Mouse (Mus musculus): ENCODE results near the gene Gramd1b.
"Not testable (repeated sequence)": the region's sequence is repeated elsewhere in the genome, so short reads cannot be mapped to it uniquely, and the experiment has no call there.

Gramd1b gene

DNA sequence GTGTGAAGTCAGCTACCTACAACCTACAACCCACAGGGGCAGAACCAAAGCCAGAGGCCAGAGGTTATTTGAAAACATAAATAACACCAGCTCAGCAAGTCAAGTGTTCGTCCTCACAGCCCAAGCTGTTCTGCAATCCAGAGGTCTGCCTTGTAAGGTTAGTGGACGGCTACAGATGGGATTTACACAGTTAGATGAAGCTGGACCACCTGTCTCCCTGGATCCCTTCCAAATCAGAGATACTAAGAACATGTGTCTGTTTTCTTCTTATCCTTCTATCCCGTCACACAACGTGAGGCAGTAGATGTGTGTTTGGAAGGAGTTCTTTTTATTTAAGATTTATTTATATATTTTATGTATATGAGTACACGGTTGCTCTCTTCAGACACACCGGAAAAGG is 21.7 kb downstream of the Gramd1b start:
- peak; percentile 65 to 76 for DNase-seq

- peak; percentile 37 to 58 for DNase-seq
These were observed 24.6 kb downstream of the Gramd1b start for GRCm38 (mm10) chr9:40506576-40506975.

GRCm38 (mm10) chr9:40505471-40506312 is 25.5 kb downstream of the Gramd1b start:
- DNase-seq = peak; percentile 51 to 52

DNA sequence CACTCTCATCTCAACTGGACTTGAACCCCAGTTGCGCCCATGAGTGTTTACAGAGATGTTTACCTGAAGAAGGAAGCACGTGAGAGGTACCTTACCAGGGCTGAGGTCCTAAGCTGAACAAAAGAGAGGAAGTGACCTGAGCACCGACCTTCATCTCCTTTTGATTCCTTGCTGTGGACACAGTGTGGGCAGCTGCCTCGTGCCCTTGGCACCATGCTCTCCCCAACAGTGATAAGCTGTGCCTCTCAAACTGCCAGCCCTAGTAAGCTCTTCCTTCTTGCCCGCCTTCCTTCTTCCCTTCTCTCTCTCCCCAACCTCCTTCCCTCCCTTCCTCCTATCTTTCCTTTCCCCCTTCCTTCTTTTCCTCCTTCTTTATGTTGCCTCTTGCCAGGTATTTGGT is 26.3 kb downstream of the Gramd1b start:
- DNase-seq = peak; percentile 29 to 42

DNA sequence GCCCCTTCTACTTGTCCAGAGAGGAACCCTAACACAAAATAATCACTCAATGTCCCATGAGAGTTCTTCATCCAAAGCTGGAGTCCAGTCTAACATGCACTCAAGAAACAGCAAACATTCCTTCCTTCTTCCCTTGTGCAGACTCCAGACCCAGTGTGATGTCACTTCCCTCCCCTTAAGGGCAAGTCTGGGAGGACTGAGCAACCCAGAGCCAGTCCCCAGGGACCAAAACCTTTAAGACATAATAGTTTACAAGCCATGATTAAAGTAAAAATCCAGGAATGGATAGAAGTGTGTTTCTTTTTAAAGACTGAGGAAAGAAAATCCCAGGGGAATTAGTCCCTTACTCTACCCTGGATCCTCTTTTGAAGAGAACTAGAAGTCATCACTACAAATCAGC is 30.5 kb downstream of the Gramd1b start:
- no peak for DNase-seq

- DNase-seq = not testable (repeated sequence)
These were observed 48.7 kb downstream of the Gramd1b start for GRCm38 (mm10) chr9:40482351-40483084.

GRCm38 (mm10) chr9:40481271-40481670 is 49.9 kb downstream of the Gramd1b start:
- DNase-seq = peak; percentile 54 to 65

DNA sequence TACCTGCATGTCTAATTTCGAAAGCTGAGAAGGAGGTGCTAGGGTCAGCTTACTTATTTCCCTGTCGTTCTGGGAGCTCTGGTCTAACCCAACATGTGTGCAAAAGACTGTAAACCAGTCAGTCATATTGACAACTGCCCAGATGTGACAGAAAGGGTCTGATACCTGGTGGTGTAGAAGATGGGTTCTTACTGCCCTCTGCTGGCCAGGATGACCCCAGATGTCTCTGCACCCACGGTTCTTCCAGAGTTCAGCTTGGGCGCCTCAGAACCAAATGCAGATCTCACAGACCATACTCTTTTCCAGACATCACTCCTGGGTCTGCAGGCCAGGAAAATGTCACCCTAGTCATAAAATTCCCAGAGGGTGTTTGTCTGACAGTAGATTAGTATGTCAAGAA is 51.9 kb downstream of the Gramd1b start:
- DNase-seq = no peak

GRCm38 (mm10) chr9:40478146-40478900 is 52.9 kb downstream of the Gramd1b start:
- no peak for DNase-seq

DNA sequence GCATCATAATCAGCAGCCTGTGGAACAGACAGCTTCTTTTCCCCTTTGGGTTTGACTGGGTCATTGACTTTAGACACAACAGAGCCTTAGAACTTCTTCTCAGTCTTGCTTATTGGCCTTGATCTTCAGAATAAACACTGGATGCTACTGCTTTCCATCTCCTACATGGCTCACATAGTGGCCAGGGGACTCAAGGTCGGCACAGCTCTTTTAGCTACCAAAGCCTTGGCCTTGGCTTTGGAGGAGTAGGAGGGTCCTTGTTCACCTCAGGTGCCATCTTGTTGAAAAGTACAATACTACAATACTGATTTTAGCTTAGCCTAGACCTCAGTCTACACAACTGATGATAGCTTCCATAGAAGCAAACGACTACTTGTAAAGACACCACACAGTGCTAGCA is 53.6 kb downstream of the Gramd1b start:
- no peak for DNase-seq

- no peak for DNase-seq
These were observed 55.1 kb downstream of the Gramd1b start for GRCm38 (mm10) chr9:40476098-40476497.

DNA sequence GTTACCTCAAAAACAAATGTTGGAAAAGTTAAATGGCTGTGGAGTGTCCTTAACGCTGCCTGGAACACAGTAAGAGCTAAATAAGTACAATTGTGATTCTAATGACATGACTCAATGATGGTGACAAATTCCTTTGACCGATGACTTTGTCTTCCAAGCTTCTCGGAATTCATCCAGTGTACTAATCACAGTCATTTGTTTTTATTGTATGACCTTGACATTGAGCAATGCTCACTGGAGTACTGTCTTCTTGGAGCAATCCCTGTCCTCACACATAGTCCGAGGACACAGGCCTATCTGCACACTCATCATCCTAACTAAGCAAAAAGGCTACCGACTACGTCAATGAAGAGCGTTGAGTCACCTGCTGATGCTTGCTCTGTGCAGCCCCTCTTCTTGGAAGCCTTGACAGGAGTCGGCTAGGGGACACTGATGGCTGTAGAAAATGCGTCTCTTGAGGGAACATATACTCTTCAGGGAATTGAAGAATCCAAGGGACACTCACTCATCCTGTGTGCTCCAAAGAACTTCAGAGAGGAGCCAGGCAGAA is 58.1 kb downstream of the Gramd1b start:
- DNase-seq = no peak

DNA sequence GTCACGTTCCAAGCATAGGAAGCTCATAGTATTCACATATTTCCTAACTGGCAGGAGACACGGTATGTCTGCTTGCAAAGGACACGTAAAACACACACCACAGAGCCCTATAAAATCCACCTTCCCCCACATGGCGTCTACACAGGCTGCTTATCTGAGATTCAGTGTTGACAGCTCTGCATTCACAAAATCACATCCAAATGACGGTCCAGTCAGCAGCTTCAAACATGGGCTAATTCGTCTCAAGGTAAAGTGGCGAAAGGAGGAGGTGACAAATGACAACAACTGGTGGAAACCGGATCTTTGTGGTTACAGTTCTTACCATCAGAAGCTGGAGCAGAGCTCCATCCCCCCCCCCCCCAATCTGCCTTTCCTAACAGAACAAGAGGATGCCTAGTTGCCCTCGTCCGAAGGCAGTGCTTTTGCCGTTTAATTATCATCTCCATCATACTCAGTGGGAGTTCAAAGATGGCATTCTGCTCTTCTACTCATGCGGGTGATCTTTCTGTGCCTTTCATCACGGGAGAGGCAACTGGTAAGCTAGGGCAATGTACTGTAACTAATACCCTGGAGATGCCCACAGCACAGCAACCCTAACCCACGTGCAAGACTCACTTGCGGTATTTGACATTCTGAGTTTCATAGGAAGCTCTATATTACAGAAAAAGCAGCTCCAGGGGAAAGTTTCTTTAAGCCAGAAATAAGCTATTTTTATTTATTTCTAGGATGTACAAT is 61.6 kb downstream of the Gramd1b start:
- DNase-seq = no peak

DNA sequence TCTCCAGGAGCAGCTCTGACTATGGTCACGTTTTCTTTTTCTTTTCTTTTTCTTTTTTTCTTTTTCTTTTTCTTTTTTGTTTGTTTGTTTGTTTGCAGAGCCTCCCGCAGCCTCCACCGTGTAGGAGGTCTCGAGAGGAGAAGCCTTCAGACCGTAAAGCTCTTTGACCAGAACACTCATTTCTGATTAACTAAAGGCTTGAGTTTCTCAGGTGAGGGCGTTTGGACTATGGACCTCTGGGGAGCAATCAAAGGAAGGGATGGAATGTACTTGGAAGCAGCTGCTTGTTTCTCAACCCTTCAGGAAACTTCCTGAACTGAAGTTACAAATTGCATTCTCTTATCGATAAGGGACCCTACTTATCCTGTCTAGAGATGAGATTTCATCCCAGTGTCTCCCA is 64.4 kb downstream of the Gramd1b start:
- DNase-seq = no peak

DNA sequence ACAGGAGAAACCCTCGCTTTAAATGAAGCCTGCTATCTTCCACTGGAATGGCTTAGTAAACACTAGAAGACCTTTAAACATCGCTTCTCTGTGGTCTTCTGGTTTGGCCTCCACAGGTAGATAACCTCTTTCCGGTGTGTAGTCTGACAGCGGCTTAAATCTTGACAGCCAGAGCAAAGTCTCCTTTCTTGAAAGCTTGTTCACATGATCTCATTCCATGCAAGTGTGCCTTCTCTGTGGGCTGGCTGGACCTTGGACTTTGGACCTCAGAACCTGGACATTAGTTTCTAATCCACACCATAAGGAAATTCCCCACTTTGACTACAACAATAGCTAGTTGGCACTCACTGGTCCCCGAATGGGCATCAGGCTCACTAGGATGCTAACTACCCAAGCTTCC is 65.6 kb downstream of the Gramd1b start:
- DNase-seq = no peak

DNA sequence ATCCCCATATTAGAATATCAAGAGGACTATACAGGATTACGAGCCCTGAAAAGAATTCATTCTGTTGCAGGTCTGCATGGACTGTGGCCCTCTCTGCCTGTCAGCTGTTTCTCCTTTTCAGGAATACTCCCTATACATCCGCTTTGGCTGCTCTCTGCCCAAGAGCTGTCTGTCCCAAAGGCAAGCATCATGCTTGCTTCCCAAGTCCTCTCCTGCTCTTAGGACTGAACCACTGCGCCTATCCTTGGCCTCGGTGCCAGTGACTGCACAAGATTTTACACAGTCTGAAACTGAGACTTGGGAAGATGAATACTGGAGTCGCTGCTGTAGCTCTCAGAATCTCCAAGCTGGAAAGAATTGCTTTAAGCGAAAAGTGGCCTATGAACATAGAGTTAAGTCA is 68.8 kb downstream of the Gramd1b start:
- DNase-seq = no peak

DNA sequence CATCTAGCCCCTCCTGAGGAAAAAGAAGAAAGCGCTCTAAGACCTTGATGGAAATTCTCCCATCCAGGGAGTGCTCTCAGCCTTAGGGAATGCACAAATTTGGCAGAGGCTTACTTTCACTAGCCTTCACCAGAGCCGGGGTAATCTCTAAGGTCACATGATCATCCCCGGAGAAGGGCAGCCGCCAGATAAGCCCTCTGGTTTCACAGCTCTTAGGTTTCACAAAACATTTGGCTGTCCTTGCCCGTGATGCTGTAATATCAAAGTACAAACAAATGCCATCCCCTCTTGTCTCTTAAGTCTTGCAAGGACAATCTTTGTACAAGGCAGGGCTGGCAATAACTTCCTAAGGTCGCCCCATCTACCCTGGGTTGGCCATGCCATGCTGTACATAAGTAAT is 70.4 kb downstream of the Gramd1b start:
- DNase-seq = no peak

DNA sequence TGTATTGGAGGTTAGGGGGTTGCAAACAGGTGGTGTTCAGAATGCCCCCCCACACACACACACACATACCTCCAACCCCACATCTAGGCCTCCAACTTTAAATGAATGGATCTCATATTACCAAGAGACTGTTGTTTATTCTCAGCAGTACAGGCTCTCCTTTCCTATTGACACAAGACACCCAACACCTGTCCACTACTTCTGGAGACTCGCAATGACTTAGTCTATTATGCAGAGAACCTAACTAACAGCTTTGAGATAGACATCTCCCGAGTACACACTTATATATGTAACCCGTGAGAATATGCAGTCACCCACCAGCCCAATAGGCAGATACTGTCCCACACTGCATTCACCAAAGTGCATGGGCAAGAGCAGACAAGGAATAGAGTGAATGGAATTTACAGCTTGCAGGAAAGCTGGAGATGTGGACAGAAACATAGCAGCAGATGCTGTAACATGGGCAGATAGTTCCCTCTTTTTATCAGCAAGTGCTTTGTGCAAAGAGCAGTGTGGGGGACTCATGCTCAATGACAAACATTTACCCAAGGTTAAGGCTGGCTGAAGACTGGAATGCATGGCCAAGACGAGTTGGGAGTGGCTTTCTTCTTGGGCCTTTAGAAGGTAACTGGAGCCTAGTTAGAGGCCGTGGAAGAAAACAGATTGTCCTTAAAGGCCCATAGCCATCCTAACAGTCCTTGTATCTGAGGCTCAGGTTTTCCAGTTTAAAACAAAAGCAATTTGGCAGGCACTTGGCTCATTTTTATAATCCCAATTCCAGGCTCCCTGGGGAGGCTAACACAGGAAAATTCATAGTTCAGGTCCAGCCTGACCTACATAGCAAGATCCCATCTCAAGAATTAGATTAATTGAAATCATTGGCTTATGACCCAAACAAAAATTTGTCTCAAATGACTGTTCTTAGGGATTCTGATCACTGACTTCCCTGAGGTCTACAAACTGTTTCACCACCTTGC is 71.6 kb downstream of the Gramd1b start:
- DNase-seq = no peak

DNA sequence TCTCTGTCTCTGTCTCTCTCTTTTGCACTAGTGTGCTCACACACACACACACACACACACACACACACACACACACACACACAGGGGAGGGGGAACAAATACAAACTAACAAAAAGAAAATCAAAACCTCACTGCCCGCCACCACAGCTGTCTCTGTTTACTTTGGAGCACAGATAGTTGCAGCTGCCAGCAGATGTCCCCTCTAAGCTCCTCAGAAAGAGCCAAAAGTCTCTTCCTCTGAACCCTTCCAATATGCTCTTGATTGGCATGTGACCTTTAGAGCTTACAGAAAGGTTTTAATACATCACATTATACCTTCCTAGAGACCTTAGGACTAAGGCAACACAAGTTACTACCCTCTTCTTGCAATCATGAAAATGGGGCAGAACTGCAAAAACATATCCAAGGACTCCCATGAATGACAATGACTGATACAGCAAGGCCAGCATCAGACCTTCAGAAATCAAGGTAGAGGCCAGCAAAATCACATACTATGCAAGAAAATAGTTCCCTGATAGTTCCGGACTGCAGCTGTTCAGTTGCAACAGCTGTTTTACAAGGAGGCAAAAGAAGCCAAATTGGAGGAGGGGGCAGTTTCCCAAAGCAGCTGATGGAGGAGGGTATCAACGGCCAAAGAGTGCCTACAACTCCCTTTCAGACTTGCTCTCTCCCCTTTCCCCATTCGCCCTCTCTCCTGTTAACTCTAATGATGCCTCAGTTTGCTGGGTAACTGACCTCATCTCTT is 72.5 kb downstream of the Gramd1b start:
- DNase-seq = no peak

- DNase-seq = no peak
These were observed 73.7 kb downstream of the Gramd1b start for GRCm38 (mm10) chr9:40457448-40457847.

Data from cerebellum, postnatal 14 days (tissue).